Mouse (Mus musculus): ENCODE results near the gene Pip4k2a. TPM values are rescaled to one million over a fixed set of nuclear protein-coding genes. Genes with fewer than 3 reads are reported as not detected.

Pip4k2a gene
- polyA plus RNA-seq, 1 experiment, result 10.4 TPM

- Histone ChIP-seq H3K36me3 (ENCODE audit: control insufficient read depth, insufficient read depth) (no peaks in the 10 kb centered on the region), H3K4me2 (ENCODE audit: low read depth) (no peak overlapping the region), H3K79me2 (ENCODE audit: control insufficient read depth, insufficient read depth) (peaks cover 20% of the 10 kb centered on the region), H3ac (ENCODE audit: control insufficient read depth, insufficient read length) (no peak overlapping the region), H3K27me3 (ENCODE audit: control insufficient read depth, insufficient read depth, insufficient read length) (no peaks in the 10 kb centered on the region), H3K4me3 (no peak overlapping the region)
- TF ChIP-seq E2F4 (IDR thresholded peaks at IDR 0.05; ENCODE audit: insufficient read depth) (no peak), TCF3 (IDR thresholded peaks at IDR 0.05; ENCODE audit: insufficient read length, low read depth) (no peak), POLR2AphosphoS2 (IDR thresholded peaks at IDR 0.05; ENCODE audit: insufficient read length, low read depth) (no peak), MAX (IDR thresholded peaks at IDR 0.05; ENCODE audit: low read depth) (no peak), POLR2A (IDR thresholded peaks at IDR 0.05; ENCODE audit: insufficient read length, low read depth) (no peak), TCF12 (IDR thresholded peaks at IDR 0.05; ENCODE audit: insufficient read depth, poor library complexity, severe bottlenecking) (no peak), MYOD1 (IDR thresholded peaks at IDR 0.05; ENCODE audit: control insufficient read depth in 1 of 3, insufficient read length in 2 of 3, low read depth in 2 of 3) (no peak), MYOG (IDR thresholded peaks at IDR 0.05; ENCODE audit: control insufficient read depth in 1 of 3, insufficient read depth in 1 of 3, insufficient read length in 2 of 3, low read depth in 2 of 3) (no peak), USF1 (IDR thresholded peaks at IDR 0.05; ENCODE audit: low read depth) (no peak)
These were observed 28.8 kb downstream of the Pip4k2a start for GRCm38 (mm10) chr2:18969066-18969681.

GRCm38 (mm10) chr2:18967451-18968063 is 30.4 kb downstream of the Pip4k2a start:
- H3K27me3 ChIP-seq (ENCODE audit: control insufficient read depth, insufficient read depth, insufficient read length), result no peaks in the 10 kb centered on the region
- H3K4me2 ChIP-seq (ENCODE audit: low read depth), result no peak overlapping the region
- TF ChIP-seq TCF12 (IDR thresholded peaks at IDR 0.05; ENCODE audit: insufficient read depth, poor library complexity, severe bottlenecking) (no peak), MAX (IDR thresholded peaks at IDR 0.05; ENCODE audit: low read depth) (no peak), SRF (IDR thresholded peaks at IDR 0.05; ENCODE audit: control insufficient read depth, insufficient read length, low read depth) (no peak), MYOG (IDR thresholded peaks at IDR 0.05; ENCODE audit: control insufficient read depth in 1 of 3, insufficient read depth in 1 of 3, insufficient read length in 2 of 3, low read depth in 2 of 3) (no peak)
- H3K4me3 ChIP-seq, result no peak overlapping the region
- H3K79me2 ChIP-seq (ENCODE audit: control insufficient read depth, insufficient read depth), result peaks cover 21% of the 10 kb centered on the region
- no peaks in the 10 kb centered on the region for H3K36me3 ChIP-seq (ENCODE audit: control insufficient read depth, insufficient read depth)
- no peak overlapping the region for H3ac ChIP-seq (ENCODE audit: control insufficient read depth, insufficient read length)

- Histone ChIP-seq H3K4me2 (ENCODE audit: low read depth) (no peak overlapping the region), H3K27me3 (ENCODE audit: control insufficient read depth, insufficient read depth, insufficient read length) (no peaks in the 10 kb centered on the region), H3K79me2 (ENCODE audit: control insufficient read depth, insufficient read depth) (peaks cover 25% of the 10 kb centered on the region), H3K36me3 (ENCODE audit: control insufficient read depth, insufficient read depth) (no peaks in the 10 kb centered on the region), H3ac (ENCODE audit: control insufficient read depth, insufficient read length) (no peak overlapping the region), H3K4me3 (no peak overlapping the region)
- TF ChIP-seq REST (IDR thresholded peaks at IDR 0.05; ENCODE audit: insufficient read depth, insufficient read length), result no peak
- no peak for TF ChIP-seq MYOD1 (IDR thresholded peaks at IDR 0.05; ENCODE audit: control insufficient read depth in 1 of 3, insufficient read length in 2 of 3, low read depth in 2 of 3)
- TF ChIP-seq MAX (IDR thresholded peaks at IDR 0.05; ENCODE audit: low read depth), result no peak
- no peak for TF ChIP-seq TCF3 (IDR thresholded peaks at IDR 0.05; ENCODE audit: insufficient read length, low read depth)
- no peak for TF ChIP-seq MYOG (IDR thresholded peaks at IDR 0.05; ENCODE audit: control insufficient read depth in 1 of 3, insufficient read depth in 1 of 3, insufficient read length in 2 of 3, low read depth in 2 of 3)
- no peak for TF ChIP-seq USF1 (IDR thresholded peaks at IDR 0.05; ENCODE audit: low read depth)
- TF ChIP-seq SRF (IDR thresholded peaks at IDR 0.05; ENCODE audit: control insufficient read depth, insufficient read length, low read depth), result no peak
- no peak for TF ChIP-seq POLR2AphosphoS2 (IDR thresholded peaks at IDR 0.05; ENCODE audit: insufficient read length, low read depth)
- TF ChIP-seq E2F4 (IDR thresholded peaks at IDR 0.05; ENCODE audit: insufficient read depth), result no peak
- no peak for TF ChIP-seq CEBPB (IDR thresholded peaks at IDR 0.05; ENCODE audit: insufficient read depth, poor library complexity, severe bottlenecking)
- no peak for TF ChIP-seq POLR2A (IDR thresholded peaks at IDR 0.05; ENCODE audit: insufficient read length, low read depth)
- TF ChIP-seq TCF12 (IDR thresholded peaks at IDR 0.05; ENCODE audit: insufficient read depth, poor library complexity, severe bottlenecking), result no peak
These were observed 31.4 kb downstream of the Pip4k2a start for GRCm38 (mm10) chr2:18966566-18966965.

- Histone ChIP-seq H3K4me2 (ENCODE audit: low read depth) (no peak overlapping the region), H3K4me3 (no peak overlapping the region), H3K27me3 (ENCODE audit: control insufficient read depth, insufficient read depth, insufficient read length) (no peaks in the 10 kb centered on the region), H3K79me2 (ENCODE audit: control insufficient read depth, insufficient read depth) (peaks cover 25% of the 10 kb centered on the region), H3ac (ENCODE audit: control insufficient read depth, insufficient read length) (no peak overlapping the region), H3K36me3 (ENCODE audit: control insufficient read depth, insufficient read depth) (no peaks in the 10 kb centered on the region)
- TF ChIP-seq TCF12 (IDR thresholded peaks at IDR 0.05; ENCODE audit: insufficient read depth, poor library complexity, severe bottlenecking) (no peak), CEBPB (IDR thresholded peaks at IDR 0.05; ENCODE audit: insufficient read depth, poor library complexity, severe bottlenecking) (no peak), POLR2AphosphoS2 (IDR thresholded peaks at IDR 0.05; ENCODE audit: insufficient read length, low read depth) (no peak), E2F4 (IDR thresholded peaks at IDR 0.05; ENCODE audit: insufficient read depth) (no peak), MYOD1 (IDR thresholded peaks at IDR 0.05; ENCODE audit: control insufficient read depth in 1 of 3, insufficient read length in 2 of 3, low read depth in 2 of 3) (no peak), TCF3 (IDR thresholded peaks at IDR 0.05; ENCODE audit: insufficient read length, low read depth) (no peak), SRF (IDR thresholded peaks at IDR 0.05; ENCODE audit: control insufficient read depth, insufficient read length, low read depth) (no peak), POLR2A (IDR thresholded peaks at IDR 0.05; ENCODE audit: insufficient read length, low read depth) (no peak), MAX (IDR thresholded peaks at IDR 0.05; ENCODE audit: low read depth) (no peak), REST (IDR thresholded peaks at IDR 0.05; ENCODE audit: insufficient read depth, insufficient read length) (no peak)
These were observed 32.0 kb downstream of the Pip4k2a start for GRCm38 (mm10) chr2:18965950-18966349.

DNA sequence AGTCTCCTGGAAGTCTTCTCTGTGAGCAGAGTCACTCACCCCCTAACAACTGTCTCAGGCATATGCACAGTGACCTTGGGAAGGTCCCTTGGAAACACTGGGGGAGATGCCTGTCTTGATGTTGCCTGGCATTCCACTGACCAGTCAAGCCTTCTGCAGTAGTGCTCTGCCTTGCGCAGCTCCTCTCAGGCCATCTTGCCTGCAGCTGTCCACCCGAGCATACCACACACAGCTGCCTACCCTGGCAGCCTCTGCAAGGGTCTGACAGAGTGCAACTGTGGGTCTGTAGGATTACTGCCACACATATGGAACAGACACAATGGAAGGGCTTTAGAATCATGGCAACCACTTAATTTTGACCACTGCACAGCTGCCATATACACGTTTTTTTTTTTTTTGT is 32.8 kb downstream of the Pip4k2a start:
- Histone ChIP-seq H3K36me3 (ENCODE audit: control insufficient read depth, insufficient read depth) (no peaks in the 10 kb centered on the region), H3K4me2 (ENCODE audit: low read depth) (no peak overlapping the region), H3ac (ENCODE audit: control insufficient read depth, insufficient read length) (no peak overlapping the region), H3K4me3 (no peak overlapping the region), H3K79me2 (ENCODE audit: control insufficient read depth, insufficient read depth) (peaks cover 25% of the 10 kb centered on the region), H3K27me3 (ENCODE audit: control insufficient read depth, insufficient read depth, insufficient read length) (no peaks in the 10 kb centered on the region)
- TF ChIP-seq MYOG (IDR thresholded peaks at IDR 0.05; ENCODE audit: control insufficient read depth in 1 of 3, insufficient read depth in 1 of 3, insufficient read length in 2 of 3, low read depth in 2 of 3) (peak; percentile 97 to 99 (median 99)), CEBPB (IDR thresholded peaks at IDR 0.05; ENCODE audit: insufficient read depth, poor library complexity, severe bottlenecking) (no peak), SRF (IDR thresholded peaks at IDR 0.05; ENCODE audit: control insufficient read depth, insufficient read length, low read depth) (no peak), TCF12 (IDR thresholded peaks at IDR 0.05; ENCODE audit: insufficient read depth, poor library complexity, severe bottlenecking) (peak; percentile 85), MAX (IDR thresholded peaks at IDR 0.05; ENCODE audit: low read depth) (no peak), MYOD1 (IDR thresholded peaks at IDR 0.05; ENCODE audit: control insufficient read depth in 1 of 3, insufficient read length in 2 of 3, low read depth in 2 of 3) (peak; percentile 75 to 99 (median 99)), USF1 (IDR thresholded peaks at IDR 0.05; ENCODE audit: low read depth) (no peak), REST (IDR thresholded peaks at IDR 0.05; ENCODE audit: insufficient read depth, insufficient read length) (no peak), TCF3 (IDR thresholded peaks at IDR 0.05; ENCODE audit: insufficient read length, low read depth) (peak; percentile 97)

Data from myocyte (in vitro differentiated cells).